Mouse (Mus musculus) stomach, postnatal 0 days (tissue): ENCODE results near the gene Ust. TPM values are rescaled to one million over a fixed set of nuclear protein-coding genes. Genes with fewer than 3 reads are reported as not detected.
A peak's percentile ranks its signal among the peaks of the same experiment; 100 is the strongest.

ENCODE experiments used
- ATAC-seq: fragments of 200-750 bp; cut with Nextera tagmentation; 2 replicates; pipeline ENCODE4 v1.8.0; 2017; ENCODE audit not compliant: low FRiP score, low TSS enrichment
- DNase-seq: peaks from one replicate; pipeline ENCODE4 v3.0.0-alpha.2; 2016; ENCODE audit warnings: low spot score
- H3K27ac ChIP-seq: fragments of 300-500 bp; sonication (generic); replicated peaks from 2 replicates; pipeline ENCODE4 v1.5.1; 2014; ENCODE audit warnings: mild to moderate bottlenecking, control low read depth
- H3K27me3 ChIP-seq: fragments of 300-500 bp; sonication (generic); 2 replicates; pipeline ENCODE4 v1.6.1; 2014; ENCODE audit warnings: low read length; ENCODE audit not compliant: control insufficient read depth, insufficient read depth
- H3K36me3 ChIP-seq: fragments of 300-500 bp; sonication (generic); 2 replicates; pipeline ENCODE4 v1.6.1; 2014; ENCODE audit warnings: low read length, mixed read lengths; ENCODE audit not compliant: control insufficient read depth, insufficient read depth
- H3K4me1 ChIP-seq: fragments of 300-500 bp; sonication (generic); replicated peaks from 2 replicates; pipeline ENCODE4 v1.6.1; 2014; ENCODE audit warnings: antibody characterized with exemption; ENCODE audit not compliant: control insufficient read depth, insufficient read depth
- H3K4me2 ChIP-seq: fragments of 300-500 bp; sonication (generic); replicated peaks from 2 replicates; pipeline ENCODE4 v1.6.1; 2014; ENCODE audit warnings: low read depth, mild to moderate bottlenecking, control low read depth, moderate library complexity
- H3K4me3 ChIP-seq: fragments of 300-500 bp; sonication (generic); 2 replicates; pipeline ENCODE4 v1.5.1; 2014; ENCODE audit warnings: low read depth, low read length, control low read depth
- H3K9ac ChIP-seq: fragments of 300-500 bp; sonication (generic); 2 replicates; pipeline ENCODE4 v1.6.1; 2014; ENCODE audit warnings: mild to moderate bottlenecking, low read length, control low read depth, mixed read lengths
- H3K9me3 ChIP-seq: fragments of 300-500 bp; sonication (generic); 2 replicates; pipeline ENCODE4 v1.6.1; 2016; ENCODE audit warnings: low read length; ENCODE audit not compliant: control insufficient read depth
- CTCF ChIP-seq: IDR thresholded peaks from 2 replicates; pipeline ENCODE4 v1.5.1; 2016; ENCODE audit warnings: antibody characterized with exemption, low read depth, mild to moderate bottlenecking, moderate library complexity
- EP300 ChIP-seq: optimal IDR thresholded peaks from 2 replicates; pipeline ENCODE3; 2016; ENCODE audit warnings: antibody characterized with exemption
- WGBS: fragments of 180-500 bp; shearing (Covaris S2); extraction: QIAGEN DNeasy Blood & Tissue Kit; methylation state at CpG from one replicate; pipeline ENCODE4 v1.1.7; 2014; 5-methylcytosine and 5-hydroxymethylcytosine counted together
- polyA plus RNA-seq: library from polyadenylated mRNA; unstranded; fragments of >200 nt; fragmentation: Nextera tagmentation; extraction: Ambion mirVana; gene quantifications from 2 replicates; pipeline ENCODE4 v1.2.1, GENCODE M21; 2015

Ust gene
- polyA plus RNA-seq, 1 experiment from 2014 or later, result 2.4 TPM

DNA sequence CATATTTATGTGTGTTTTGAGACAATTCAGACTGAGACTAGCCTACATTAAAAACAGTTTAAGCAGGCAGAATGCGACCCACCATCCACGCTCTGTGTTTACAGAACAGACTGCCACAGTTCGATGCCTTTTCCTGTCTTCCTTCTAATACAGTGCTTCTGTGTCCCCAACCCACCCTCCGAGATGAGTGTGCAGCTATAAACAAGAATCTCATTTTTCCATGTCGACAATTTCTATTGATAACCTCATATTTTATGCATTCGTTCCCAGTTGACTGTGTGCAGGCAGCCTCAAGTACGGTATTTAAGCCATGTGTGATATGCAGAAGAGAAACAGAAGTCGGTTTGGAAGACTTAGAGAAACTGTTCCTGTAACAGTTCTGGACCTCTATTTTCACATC lies 6.9 kb downstream of the Ust start:
- ATAC-seq (no peak), DNase-seq (no peak)
- no peaks in the 10 kb centered on the region for H3K36me3 ChIP-seq
- H3K4me1 ChIP-seq, result no peaks in the 10 kb centered on the region
- WGBS, result 51% methylated on average over 8 of the region's 8 CpGs
- H3K9ac ChIP-seq, result no peak overlapping the region
- no peak overlapping the region for H3K4me2 ChIP-seq
- no peak overlapping the region for H3K4me3 ChIP-seq
- no peak overlapping the region for H3K27ac ChIP-seq
- H3K27me3 ChIP-seq, result no peaks in the 10 kb centered on the region
- no peak for TF ChIP-seq CTCF
- TF ChIP-seq EP300, result no peak
- H3K9me3 ChIP-seq, result no peaks in the 10 kb centered on the region

DNA sequence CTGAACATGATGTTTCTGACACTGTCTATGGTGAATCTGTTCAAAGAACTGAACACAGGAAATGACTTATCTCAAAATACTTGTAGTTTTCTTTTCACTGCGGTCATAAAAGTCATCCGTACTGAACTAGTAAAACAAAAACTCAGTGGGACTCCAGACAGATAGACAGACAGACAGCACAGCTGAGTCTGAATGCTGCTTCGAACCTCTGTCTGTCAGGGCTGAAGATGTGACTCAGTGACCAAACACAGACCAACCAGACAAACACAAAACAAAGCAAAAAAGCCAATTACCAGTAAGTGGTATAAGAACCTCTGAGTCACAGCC lies 12.4 kb downstream of the Ust start:
- ATAC-seq (no peak), DNase-seq (no peak)
- Histone ChIP-seq H3K4me2 (no peak overlapping the region), H3K9me3 (no peaks in the 10 kb centered on the region), H3K4me3 (no peak overlapping the region), H3K27ac (no peak overlapping the region), H3K4me1 (no peaks in the 10 kb centered on the region; the same call in 1 of the 2 replicates), H3K36me3 (no peaks in the 10 kb centered on the region), H3K9ac (no peak overlapping the region), H3K27me3 (no peaks in the 10 kb centered on the region)
- WGBS, result 55% methylated on average over 3 of the region's 3 CpGs
- no peak for TF ChIP-seq CTCF
- no peak for TF ChIP-seq EP300

DNA sequence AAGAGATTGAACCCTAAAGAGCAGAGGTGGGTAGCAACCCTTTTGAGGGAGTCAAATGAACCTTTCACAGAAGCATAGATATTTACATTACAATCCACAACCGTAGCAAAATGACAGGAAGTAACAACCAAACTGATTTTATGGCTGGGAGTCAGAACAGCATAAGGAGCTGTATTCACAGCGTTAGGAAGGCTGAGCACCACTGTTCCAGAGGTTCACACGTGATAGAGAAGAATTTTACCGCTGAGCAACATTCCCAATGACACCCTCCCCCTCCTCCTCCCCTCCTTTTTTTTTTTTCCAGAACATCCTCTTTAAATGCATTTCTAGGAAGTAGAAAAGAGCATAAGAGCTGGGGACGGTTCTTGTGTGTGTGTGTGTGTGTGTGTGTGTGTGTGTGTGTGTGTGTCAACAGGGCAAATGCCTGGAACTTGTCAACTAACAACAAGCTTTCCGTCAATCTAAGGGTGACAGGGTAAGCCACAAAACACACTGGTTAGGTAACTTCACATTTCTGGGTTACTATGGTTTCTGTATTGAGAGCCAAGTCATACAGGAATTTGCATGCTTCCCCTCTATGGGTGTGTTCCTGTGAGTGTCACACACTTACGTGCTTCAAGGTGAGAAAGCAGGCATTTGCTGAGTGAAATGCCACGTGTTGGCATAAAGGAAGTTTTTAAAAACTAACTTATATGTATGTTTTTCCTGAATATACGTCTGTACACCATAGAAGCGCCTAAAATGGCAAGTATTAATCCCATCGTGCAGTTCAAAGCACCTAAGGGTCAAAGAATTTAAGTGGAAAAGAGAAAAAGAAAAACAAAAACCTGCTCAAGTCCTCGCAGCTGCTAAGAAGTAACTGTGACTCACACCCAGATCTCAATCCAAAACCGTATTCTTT lies 13.0 kb downstream of the Ust start:
- ATAC-seq, result peak; percentile 54; the same call in 1 of the 2 replicates
- 32% methylated on average over 13 of the region's 13 CpGs for whole genome bisulfite sequencing
- Histone ChIP-seq H3K9me3 (no peaks in the 10 kb centered on the region), H3K27ac (no peak overlapping the region), H3K27me3 (no peaks in the 10 kb centered on the region), H3K36me3 (no peaks in the 10 kb centered on the region), H3K4me1 (no peaks in the 10 kb centered on the region; the same call in 1 of the 2 replicates), H3K9ac (no peak overlapping the region), H3K4me2 (no peak overlapping the region), H3K4me3 (no peak overlapping the region)
- TF ChIP-seq EP300 (no peak), CTCF (no peak)
- no peak for DNase-seq

DNA sequence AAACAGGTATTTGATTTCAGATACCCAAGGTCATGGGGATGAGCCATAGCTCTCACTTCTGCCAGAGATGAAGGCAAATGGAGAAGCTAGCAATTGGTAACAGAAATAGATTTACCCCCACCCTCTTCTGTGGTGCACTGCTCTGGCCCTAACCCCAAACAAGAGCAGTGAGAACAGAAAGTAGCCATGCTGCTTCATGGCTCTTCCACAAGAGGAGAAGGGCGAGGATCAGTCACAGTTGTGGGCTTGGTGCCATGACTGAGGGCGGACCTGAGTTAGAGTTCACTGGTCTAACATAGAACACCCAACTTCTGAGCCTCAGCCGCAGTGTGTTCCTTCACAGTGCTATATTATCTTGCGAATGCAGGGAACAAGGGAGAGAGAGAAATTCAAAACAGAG lies 13.8 kb downstream of the Ust start:
- H3K36me3 ChIP-seq, result no peaks in the 10 kb centered on the region
- H3K27ac ChIP-seq, result no peak overlapping the region
- 73% methylated on average over 4 of the region's 4 CpGs for WGBS
- H3K27me3 ChIP-seq, result no peaks in the 10 kb centered on the region
- no peak overlapping the region for H3K4me3 ChIP-seq
- H3K9me3 ChIP-seq, result no peaks in the 10 kb centered on the region
- H3K4me1 ChIP-seq, result no peaks in the 10 kb centered on the region; the same call in 1 of the 2 replicates
- ATAC-seq (no peak), DNase-seq (no peak)
- TF ChIP-seq CTCF (no peak), EP300 (no peak)
- H3K9ac ChIP-seq, result no peak overlapping the region
- H3K4me2 ChIP-seq, result no peak overlapping the region

DNA sequence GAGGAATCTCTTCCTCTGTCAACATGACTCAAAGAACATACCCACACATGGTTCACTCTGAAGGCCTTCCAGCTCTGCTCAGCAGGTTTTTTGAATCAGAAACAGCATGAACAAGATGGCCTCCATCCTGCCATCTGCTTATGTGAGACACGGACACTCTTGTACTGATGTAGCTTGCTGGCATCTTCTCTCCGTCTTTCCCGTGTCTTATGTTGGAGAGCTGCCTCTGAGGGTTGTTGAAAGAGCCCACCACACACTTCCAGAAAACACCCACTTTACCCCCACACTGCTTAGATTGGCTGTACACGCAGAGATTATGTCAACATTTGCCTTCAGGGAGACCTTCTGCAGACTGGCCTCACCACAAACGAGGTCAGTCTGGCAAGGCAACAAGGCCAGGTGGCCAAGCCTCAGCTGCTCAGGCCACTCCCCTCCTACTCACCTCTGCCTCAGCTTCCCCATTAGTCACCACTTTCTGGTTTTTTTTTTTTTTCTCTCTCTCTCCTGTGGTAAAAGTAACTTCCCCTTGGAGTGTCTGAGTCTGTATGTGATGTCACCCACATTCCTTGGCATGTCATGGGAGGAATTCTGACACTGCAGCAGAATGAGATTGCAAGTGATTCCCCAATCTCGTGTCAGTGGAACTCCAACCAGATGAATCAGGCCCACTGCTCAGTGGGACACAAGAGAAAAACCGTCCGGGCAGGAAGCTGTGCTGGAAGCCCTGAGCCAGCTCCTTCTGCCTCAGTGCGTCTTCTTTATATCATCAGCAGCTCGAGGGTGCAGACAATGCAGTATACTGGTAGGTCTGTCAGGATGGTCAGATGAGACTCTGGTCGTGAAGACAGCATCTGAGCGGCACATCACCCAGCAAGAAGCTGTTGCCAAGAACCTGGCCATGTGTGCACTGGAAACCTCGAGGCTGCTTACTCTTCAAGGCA lies 19.4 kb downstream of the Ust start:
- 64% methylated on average over 13 of the region's 13 CpGs for WGBS

More for the DNA sequence above, 19.4 kb downstream of the Ust start:
- H3K9ac ChIP-seq, result no peak overlapping the region
- H3K36me3 ChIP-seq, result no peaks in the 10 kb centered on the region
- ATAC-seq (0 out of 2 replicates have a peak, but pooled peaks have one; percentile 21), DNase-seq (no peak)
- no peaks in the 10 kb centered on the region for H3K9me3 ChIP-seq
- 0 out of 2 replicates have a peak, but pooled peaks cover 2% of the 10 kb centered on the region for H3K4me1 ChIP-seq
- no peak overlapping the region for H3K27ac ChIP-seq
- no peaks in the 10 kb centered on the region for H3K27me3 ChIP-seq
- no peak overlapping the region for H3K4me2 ChIP-seq
- TF ChIP-seq CTCF (no peak), EP300 (no peak)
- no peak overlapping the region for H3K4me3 ChIP-seq
